Mouse (Mus musculus) forebrain, embryonic 12.5 days (tissue): Measurements from ENCODE around the gene Btbd35f3. TPM values are rescaled to one million over a fixed set of nuclear protein-coding genes. Genes with fewer than 3 reads are reported as not detected.
"Not testable (repeated sequence)": the region's sequence is repeated elsewhere in the genome, so short reads cannot be mapped to it uniquely, and the experiment has no call there.

ENCODE experiments used
- ATAC-seq: fragments of 200-750 bp; cut with Nextera tagmentation; 2 replicates; pipeline ENCODE4 v1.8.0; 2017; ENCODE audit warnings: moderate TSS enrichment; ENCODE audit not compliant: low FRiP score
- H3K27ac ChIP-seq: fragments of 300-500 bp; sonication (generic); 2 replicates; pipeline ENCODE4 v1.5.1; 2016; ENCODE audit warnings: mild to moderate bottlenecking
- H3K27me3 ChIP-seq: fragments of 300-500 bp; sonication (generic); 2 replicates; pipeline ENCODE4 v1.6.1; 2016; ENCODE audit warnings: mild to moderate bottlenecking
- H3K36me3 ChIP-seq: fragments of 300-500 bp; sonication (generic); replicated peaks from 2 replicates; pipeline ENCODE4 v1.6.1; 2016; ENCODE audit warnings: mild to moderate bottlenecking
- H3K4me1 ChIP-seq: fragments of 300-500 bp; sonication (generic); 2 replicates; pipeline ENCODE4 v1.6.1; 2016
- H3K4me2 ChIP-seq: fragments of 300-500 bp; sonication (generic); 2 replicates; pipeline ENCODE4 v1.6.1; 2016; ENCODE audit warnings: mild to moderate bottlenecking, moderate library complexity
- H3K4me3 ChIP-seq: fragments of 300-500 bp; sonication (generic); replicated peaks from 2 replicates; pipeline ENCODE4 v1.5.1; 2016; ENCODE audit warnings: mild to moderate bottlenecking
- H3K9ac ChIP-seq: fragments of 300-500 bp; sonication (generic); 2 replicates; pipeline ENCODE4 v1.6.1; 2016; ENCODE audit warnings: mild to moderate bottlenecking
- H3K9me3 ChIP-seq: fragments of 300-500 bp; sonication (generic); 2 replicates; pipeline ENCODE4 v1.6.1; 2016
- WGBS: fragments of 180-500 bp; shearing (Covaris S2); methylation state at CpG from one replicate; pipeline ENCODE4 v1.1.7; 2016; 5-methylcytosine and 5-hydroxymethylcytosine counted together
- polyA plus RNA-seq: library from polyadenylated mRNA; unstranded; fragments of >200 nt; fragmentation: Nextera tagmentation; extraction: Ambion mirVana; gene quantifications from 2 replicates; pipeline ENCODE4 v1.2.1, GENCODE M21; 2016

The Btbd35f3 gene
- not detected in 2 replicates for polyA plus RNA-seq

DNA sequence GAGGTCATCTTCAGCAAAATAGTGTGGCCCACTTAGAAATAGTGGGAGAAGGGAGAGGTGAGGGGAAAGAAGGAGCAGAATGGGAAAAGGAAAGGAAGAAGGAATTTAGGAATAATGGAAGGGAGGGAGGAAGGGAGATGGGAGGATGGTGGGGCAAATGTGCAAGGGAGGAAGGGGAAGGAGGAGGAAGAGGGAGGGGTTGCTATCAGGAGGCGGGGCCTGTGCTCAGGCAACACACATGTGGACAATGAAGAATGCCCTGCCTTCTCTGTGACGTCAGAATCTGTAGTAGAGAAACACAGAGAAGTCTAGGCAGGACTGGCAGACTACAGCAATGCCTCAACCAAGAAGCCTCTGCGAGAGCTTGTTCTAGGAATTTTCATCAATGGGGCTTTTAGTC lies at the start of gene Btbd35f3:
Gene Btbd35f3 (plus strand): TSS at position 301 of the 400 bp plus-strand sequence.
- H3K27me3 ChIP-seq, H3K4me1 ChIP-seq, H3K36me3 ChIP-seq, ATAC-seq, H3K27ac ChIP-seq, H3K4me2 ChIP-seq, H3K4me3 ChIP-seq, H3K9me3 ChIP-seq, H3K9ac ChIP-seq: not testable (repeated sequence)
- WGBS, result no CpG with 5 or more reads among the region's 3 CpGs

Other genes starting within 250 kb of the Btbd35f3 start
- gene Btbd35f16, start 80.7 kb upstream of the Btbd35f3 start, polyA plus RNA-seq, result not detected in 2 replicates
- not detected in 2 replicates for gene Btbd35f28, start 158.9 kb downstream of the Btbd35f3 start, polyA plus RNA-seq